Mouse (Mus musculus) olfactory bulb, adult 2 months (tissue): ENCODE measurements around the gene Sdccag8.

ENCODE experiments used
- CTCF ChIP-seq: fragments of 200-500 bp; IDR thresholded peaks from 2 replicates; pipeline ENCODE4 v1.5.1; 2012; ENCODE audit warnings: low read depth, mild to moderate bottlenecking, low read length, moderate library complexity; ENCODE audit not compliant: insufficient read depth
- POLR2A ChIP-seq: fragments of 200-500 bp; IDR thresholded peaks from 2 replicates; pipeline ENCODE4 v1.6.1; 2012; ENCODE audit warnings: mild to moderate bottlenecking, low read depth, low read length, moderate library complexity; ENCODE audit not compliant: insufficient read depth

GRCm38 (mm10) chr1:176946796-176947181 lies 132.3 kb downstream of the Sdccag8 start:
- no peak for TF ChIP-seq POLR2A
- TF ChIP-seq CTCF = no peak
